10 mouse cellular contexts compared by ENCODE assay signal in genomic region chr10:60373937-60374578, GRCm38 (mm10). TPM values are rescaled to one million over a fixed set of nuclear protein-coding genes. Genes with fewer than 3 reads are reported as not detected.
DNase-seq lines count a peak whose midpoint lies in the region; ATAC-seq and TF ChIP-seq lines count a peak whose summit lies in the region.
"Had no signal": no experiment of that assay in that cellular context is flagged by ENCODE, and none has a peak within 500 bp of the region (broad histone marks: within the 10 kb centered on the region; RNA-seq: fewer than 3 reads in every experiment).

No protein-coding gene starts in this region.

- 62% methylated on average over 8 of the region's 8 CpGs for WGBS in liver, adult 2 months
- WGBS in liver, embryonic 11.5 days = 41% methylated on average over 8 of the region's 8 CpGs
- 51% methylated on average over 8 of the region's 8 CpGs for WGBS in stomach, embryonic 14.5 days

- H3K36me3 ChIP-seq in liver, adult 2 months (ENCODE audit: control insufficient read depth, insufficient read depth, low read length) = no peaks in the 10 kb centered on the region
- no peaks in the 10 kb centered on the region for H3K36me3 ChIP-seq in liver, embryonic 11.5 days (ENCODE audit: control insufficient read depth, insufficient read depth, low read length)
- H3K36me3 ChIP-seq in stomach, embryonic 14.5 days (ENCODE audit: control insufficient read depth, insufficient read depth, low read length) = no peaks in the 10 kb centered on the region

- no peaks in the 10 kb centered on the region for H3K79me2 ChIP-seq in liver, adult 2 months (ENCODE audit: control insufficient read depth, insufficient read depth, low read length)

- ATAC-seq in liver, embryonic 11.5 days (replicated peaks; ENCODE audit: low FRiP score) = no peak
- ATAC-seq in stomach, embryonic 14.5 days (ENCODE audit: insufficient number of reproducible peaks, insufficient read depth, low FRiP score, low read depth) = peak; percentile 37; the same call in 1 of the 2 replicates

- TF ChIP-seq CTCF in liver, adult 2 months (IDR thresholded peaks at IDR 0.05; ENCODE audit: low read depth, low read length) = peak; percentile 17; the same call in 1 of the 2 replicates

- H3K9ac ChIP-seq in liver, adult 2 months (ENCODE audit: low read depth, low read length) = no peak overlapping the region
- H3K9ac ChIP-seq in liver, embryonic 11.5 days (ENCODE audit: low read depth, low read length) = no peak overlapping the region
- H3K9ac ChIP-seq in stomach, embryonic 14.5 days (replicated peaks; ENCODE audit: low read depth, low read length) = no peak overlapping the region

- DNase-seq in liver, adult 2 months (ENCODE audit: extremely low read depth, low read depth, low spot score) = no peak
- DNase-seq in liver, embryonic 11.5 days (ENCODE audit: low spot score) = no peak
- peak; percentile 74 for DNase-seq in heart, adult 8-10 months (ENCODE audit: low spot score)
- DNase-seq in kidney, postnatal 14 days = peak; percentile 67
- no peak for DNase-seq in layer of hippocampus, postnatal 14 days (ENCODE audit: low spot score in 2 of 2)
- DNase-seq in right cerebral cortex, postnatal 4 days = no peak
- DNase-seq in cerebellum, postnatal 14 days = no peak

- H3K4me1 ChIP-seq in liver, adult 2 months (ENCODE audit: control insufficient read depth, insufficient read depth, low read length) = no peaks in the 10 kb centered on the region
- H3K4me1 ChIP-seq in liver, embryonic 11.5 days (replicated peaks; ENCODE audit: control insufficient read depth, insufficient read depth, low read length) = 0 out of 2 replicates have a peak, but pooled peaks cover 3% of the 10 kb centered on the region
- H3K4me1 ChIP-seq in stomach, embryonic 14.5 days (ENCODE audit: control insufficient read depth, insufficient read depth, low read length) = 0 out of 2 replicates have a peak, but pooled peaks cover 3% of the 10 kb centered on the region

- no peak overlapping the region for H3K4me2 ChIP-seq in liver, embryonic 11.5 days
- no peak overlapping the region for H3K4me2 ChIP-seq in stomach, embryonic 14.5 days (replicated peaks; ENCODE audit: low read depth, low read length)

- no peak for TF ChIP-seq POLR2A in liver, adult 2 months (IDR thresholded peaks at IDR 0.05; ENCODE audit: extremely low read depth, insufficient read depth, low read length)

- H3K9me3 ChIP-seq in liver, embryonic 11.5 days (ENCODE audit: control insufficient read depth, low read length) = no peaks in the 10 kb centered on the region
- no peaks in the 10 kb centered on the region for H3K9me3 ChIP-seq in stomach, embryonic 14.5 days (ENCODE audit: control insufficient read depth, low read depth, low read length)

- 0 out of 2 replicates have a peak overlapping the region, but pooled peaks have one; percentile 20 for H3K27ac ChIP-seq in liver, adult 2 months (replicated peaks; ENCODE audit: insufficient read depth, low read depth, low read length)
- H3K27ac ChIP-seq in liver, embryonic 11.5 days (ENCODE audit: low read depth, low read length) = no peak overlapping the region
- 0 out of 2 replicates have a peak overlapping the region, but pooled peaks have one; percentile 15 for H3K27ac ChIP-seq in stomach, embryonic 14.5 days (ENCODE audit: low read length)

- no peaks in the 10 kb centered on the region for H3K27me3 ChIP-seq in liver, adult 2 months (ENCODE audit: control insufficient read depth, insufficient read depth, low read length)
- no peaks in the 10 kb centered on the region for H3K27me3 ChIP-seq in liver, embryonic 11.5 days (replicated peaks; ENCODE audit: control insufficient read depth, insufficient read depth, low read length)
- no peaks in the 10 kb centered on the region for H3K27me3 ChIP-seq in stomach, embryonic 14.5 days (ENCODE audit: control insufficient read depth, insufficient read depth, low read length)

- no peak overlapping the region for H3K4me3 ChIP-seq in liver, adult 2 months (ENCODE audit: insufficient read depth, low read depth, low read length)
- no peak overlapping the region for H3K4me3 ChIP-seq in liver, embryonic 11.5 days (ENCODE audit: low read depth, low read length)
- no peak overlapping the region for H3K4me3 ChIP-seq in stomach, embryonic 14.5 days (ENCODE audit: low read depth, low read length)

RNA-seq across cellular contexts. Expression of gene Gm17455, which starts 25.5 kb away (rescaled TPM):
- total RNA-seq in liver, adult 2 months (2014; rRNA removed) = not detected in 2 replicates
- not detected in 2 replicates for polyA plus RNA-seq in liver, adult 2 months (2012; rRNA removed)
- 0.44 TPM in 2 replicates for polyA plus RNA-seq in liver, embryonic 11.5 days (2014; fragmentation: Nextera tagmentation; extraction: Ambion mirVana)
- not detected for total RNA-seq in heart, adult 8-10 months (2022)
- 0.41 and 1.4 TPM in 2 replicates for polyA plus RNA-seq in stomach, embryonic 14.5 days (2014; fragmentation: Nextera tagmentation; extraction: Ambion mirVana)
- total RNA-seq in layer of hippocampus, postnatal 14 days (2021) = 1 to 10 TPM; 2.2 to 3.1 TPM
- total RNA-seq: hematopoietic stem cell, adult 5-6 weeks had no signal
- polyA plus RNA-seq: testis, adult 2 months had no signal

RNA-seq across cellular contexts. Expression of gene Vsir, which starts 27.4 kb away (rescaled TPM):
- 5.3 and 5.8 TPM in 2 replicates for total RNA-seq in liver, adult 2 months (2014; rRNA removed)
- 5.6 and 8.1 TPM in 2 replicates for polyA plus RNA-seq in liver, adult 2 months (2012; rRNA removed)
- polyA plus RNA-seq in liver, embryonic 11.5 days (2014; fragmentation: Nextera tagmentation; extraction: Ambion mirVana) = 5.4 and 6.3 TPM in 2 replicates
- total RNA-seq in heart, adult 8-10 months (2022) = 10 to 100 TPM; 11.2 to 19.9 (median 15.0) TPM
- polyA plus RNA-seq in stomach, embryonic 14.5 days (2014; fragmentation: Nextera tagmentation; extraction: Ambion mirVana) = 4.9 and 6.8 TPM in 2 replicates
- total RNA-seq in layer of hippocampus, postnatal 14 days (2021) = 10 to 100 TPM; 23.8 to 24.6 TPM

Comparison
In these comparisons a context has a peak if more than half of its experiments do, and no peak if none do; other contexts are left out.
1. DNase-seq: peak in heart, adult 8-10 months (single experiment) and kidney, postnatal 14 days (single experiment); none in liver, adult 2 months (single experiment), liver, embryonic 11.5 days (single experiment), layer of hippocampus, postnatal 14 days (0 of 2), right cerebral cortex, postnatal 4 days (single experiment) and cerebellum, postnatal 14 days (0 of 2).